Mouse (Mus musculus) stomach, postnatal 0 days (tissue): ENCODE measurements at regions not wholly inside any gene's neighbourhood (a gene's known extent, or its start where the extent isn't known, plus 50 kb on each side); places are given as distances from the start of the nearest gene placed in this dataset.

Experiments
- ATAC-seq: fragments of 200-750 bp; cut with Nextera tagmentation; 2 replicates; pipeline ENCODE4 v1.8.0; 2017; ENCODE audit not compliant: low FRiP score, low TSS enrichment
- DNase-seq: peaks from one replicate; pipeline ENCODE4 v3.0.0-alpha.2; 2016; ENCODE audit warnings: low spot score
- H3K27ac ChIP-seq: fragments of 300-500 bp; sonication (generic); replicated peaks from 2 replicates; pipeline ENCODE4 v1.5.1; 2014; ENCODE audit warnings: mild to moderate bottlenecking, control low read depth
- H3K27me3 ChIP-seq: fragments of 300-500 bp; sonication (generic); 2 replicates; pipeline ENCODE4 v1.6.1; 2014; ENCODE audit warnings: low read length; ENCODE audit not compliant: control insufficient read depth, insufficient read depth
- H3K36me3 ChIP-seq: fragments of 300-500 bp; sonication (generic); 2 replicates; pipeline ENCODE4 v1.6.1; 2014; ENCODE audit warnings: low read length, mixed read lengths; ENCODE audit not compliant: control insufficient read depth, insufficient read depth
- H3K4me1 ChIP-seq: fragments of 300-500 bp; sonication (generic); replicated peaks from 2 replicates; pipeline ENCODE4 v1.6.1; 2014; ENCODE audit warnings: antibody characterized with exemption; ENCODE audit not compliant: control insufficient read depth, insufficient read depth
- H3K4me2 ChIP-seq: fragments of 300-500 bp; sonication (generic); replicated peaks from 2 replicates; pipeline ENCODE4 v1.6.1; 2014; ENCODE audit warnings: low read depth, mild to moderate bottlenecking, control low read depth, moderate library complexity
- H3K4me3 ChIP-seq: fragments of 300-500 bp; sonication (generic); 2 replicates; pipeline ENCODE4 v1.5.1; 2014; ENCODE audit warnings: low read depth, low read length, control low read depth
- H3K9ac ChIP-seq: fragments of 300-500 bp; sonication (generic); 2 replicates; pipeline ENCODE4 v1.6.1; 2014; ENCODE audit warnings: mild to moderate bottlenecking, low read length, control low read depth, mixed read lengths
- H3K9me3 ChIP-seq: fragments of 300-500 bp; sonication (generic); 2 replicates; pipeline ENCODE4 v1.6.1; 2016; ENCODE audit warnings: low read length; ENCODE audit not compliant: control insufficient read depth
- CTCF ChIP-seq: IDR thresholded peaks from 2 replicates; pipeline ENCODE4 v1.5.1; 2016; ENCODE audit warnings: antibody characterized with exemption, low read depth, mild to moderate bottlenecking, moderate library complexity
- EP300 ChIP-seq: optimal IDR thresholded peaks from 2 replicates; pipeline ENCODE3; 2016; ENCODE audit warnings: antibody characterized with exemption
- WGBS: fragments of 180-500 bp; shearing (Covaris S2); extraction: QIAGEN DNeasy Blood & Tissue Kit; methylation state at CpG from one replicate; pipeline ENCODE4 v1.1.7; 2014; 5-methylcytosine and 5-hydroxymethylcytosine counted together

GRCm38 (mm10) chr10:124409633-124410032 is 979.6 kb downstream of the Slc16a7 start:
- H3K4me1 ChIP-seq: no peaks in the 10 kb centered on the region
- no peaks in the 10 kb centered on the region for H3K36me3 ChIP-seq
- H3K9me3 ChIP-seq: no peaks in the 10 kb centered on the region
- H3K9ac ChIP-seq: no peak overlapping the region
- no peak for DNase-seq
- no peak for ATAC-seq
- H3K27ac ChIP-seq: no peak overlapping the region
- TF ChIP-seq CTCF (no peak), EP300 (no peak)
- no peak overlapping the region for H3K4me3 ChIP-seq
- H3K27me3 ChIP-seq: no peaks in the 10 kb centered on the region
- 60% methylated on average over 2 of the region's 2 CpGs for WGBS
- no peak overlapping the region for H3K4me2 ChIP-seq

DNA sequence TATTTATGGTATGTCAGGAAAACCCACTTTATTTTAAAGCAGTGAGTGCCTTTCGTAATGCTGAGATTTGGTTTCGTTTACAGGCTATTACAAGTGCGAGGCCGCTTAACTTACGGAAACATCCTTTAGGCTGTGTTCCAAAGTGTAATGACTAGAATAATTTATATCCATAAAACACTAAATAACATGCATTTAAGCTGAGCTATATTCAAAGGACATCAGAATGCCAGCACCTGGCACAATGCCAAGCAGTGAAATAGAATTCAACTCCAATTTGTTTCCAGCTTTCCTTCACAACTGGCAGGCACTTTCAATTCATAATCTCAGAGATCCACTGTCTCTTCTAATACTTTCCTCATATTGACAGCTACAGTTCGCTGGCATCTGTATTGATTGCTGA is 972.7 kb downstream of the Slc16a7 start:
- H3K4me3 ChIP-seq: no peak overlapping the region
- H3K4me1 ChIP-seq: no peaks in the 10 kb centered on the region
- no peak overlapping the region for H3K4me2 ChIP-seq
- ATAC-seq (no peak), DNase-seq (no peak)
- no peaks in the 10 kb centered on the region for H3K9me3 ChIP-seq
- 48% methylated on average over 6 of the region's 6 CpGs for WGBS
- H3K27me3 ChIP-seq: no peaks in the 10 kb centered on the region
- H3K9ac ChIP-seq: no peak overlapping the region
- H3K36me3 ChIP-seq: no peaks in the 10 kb centered on the region
- TF ChIP-seq EP300 (no peak), CTCF (no peak)
- H3K27ac ChIP-seq: no peak overlapping the region

- Histone ChIP-seq H3K27ac (no peak overlapping the region), H3K4me1 (no peaks in the 10 kb centered on the region), H3K9ac (no peak overlapping the region), H3K9me3 (no peaks in the 10 kb centered on the region), H3K36me3 (no peaks in the 10 kb centered on the region), H3K4me3 (no peak overlapping the region), H3K4me2 (no peak overlapping the region), H3K27me3 (no peaks in the 10 kb centered on the region)
- no peak for TF ChIP-seq EP300
- TF ChIP-seq CTCF: no peak
- DNase-seq: no peak
- 36% methylated on average over 2 of the region's 2 CpGs for WGBS
- no peak for ATAC-seq
Observed at GRCm38 (mm10) chr10:124423418-124423817, 965.8 kb downstream of the Slc16a7 start.
